Mouse (Mus musculus) macrophage (primary cell): Measurements from ENCODE around the gene Scamp2. TPM values are rescaled to one million over a fixed set of nuclear protein-coding genes. Genes with fewer than 3 reads are reported as not detected.

Experiments used
- polyA plus RNA-seq: library from polyadenylated mRNA; stranded (reverse); fragments of 250-400 nt; gene quantifications from 3 replicates; pipeline ENCODE4 v1.2.4, GENCODE M21; 2018; ENCODE audit warnings: inconsistent platforms

Gene Scamp2
- polyA plus RNA-seq, 1 experiment from 2014 or later, result 90.8 TPM

Other genes with a start within 250 kb of the Scamp2 start
- 7.9 to 18.3 TPM (median 17.6 TPM) in 3 replicates for gene Ppcdc, start 120.8 kb upstream of the Scamp2 start, polyA plus RNA-seq
- gene Scamp5, start 92.9 kb upstream of the Scamp2 start, polyA plus RNA-seq, result 64.9 to 120 TPM (median 72.8 TPM) in 3 replicates
- gene Rpp25, start 56.9 kb upstream of the Scamp2 start, polyA plus RNA-seq, result 0.10 to 0.36 TPM in 2 of 3 replicates, not detected in the other
- gene Cox5a, start 39.7 kb upstream of the Scamp2 start, polyA plus RNA-seq, result 93.1 to 404 TPM (median 403 TPM) in 3 replicates
- gene Fam219b, start 23.4 kb upstream of the Scamp2 start, polyA plus RNA-seq, result 11.2 to 20.8 TPM (median 15.2 TPM) in 3 replicates
- gene Mpi, start 8.2 kb upstream of the Scamp2 start, polyA plus RNA-seq, result 16.5 to 25.5 TPM (median 20.0 TPM) in 3 replicates
- gene Ulk3, start 28.5 kb downstream of the Scamp2 start, polyA plus RNA-seq, result 6.1 to 12.5 TPM (median 6.5 TPM) in 3 replicates
- not detected in 3 replicates for gene Cplx3, start 45.3 kb downstream of the Scamp2 start, polyA plus RNA-seq
- not detected in 3 replicates for gene Lman1l, start 59.8 kb downstream of the Scamp2 start, polyA plus RNA-seq
- gene Csk, start 92.7 kb downstream of the Scamp2 start, polyA plus RNA-seq, result 144 to 160 TPM (median 149 TPM) in 3 replicates
- not detected in 3 replicates for gene Cyp1a2, start 122.8 kb downstream of the Scamp2 start, polyA plus RNA-seq
- not detected in 3 replicates for gene Cyp1a1, start 127.0 kb downstream of the Scamp2 start, polyA plus RNA-seq
- 5.3 to 7.7 TPM (median 6.3 TPM) in 3 replicates for gene Edc3, start 147.6 kb downstream of the Scamp2 start, polyA plus RNA-seq
- 29.7 to 113 TPM (median 47.9 TPM) in 3 replicates for gene Clk3, start 204.9 kb downstream of the Scamp2 start, polyA plus RNA-seq